Mouse (Mus musculus) c-Kit-positive CD71-negative TER-119-negative erythroid progenitor cells, embryonic 14.5 days (primary cell): ENCODE measurements around the gene Ndfip2.
A peak's percentile ranks its signal among the peaks of the same experiment; 100 is the strongest.

Experiments used
- DNase-seq: peaks from one replicate; pipeline ENCODE4 v3.0.0-alpha.2; 2013; ENCODE audit warnings: low read depth

Gene Ndfip2

DNA sequence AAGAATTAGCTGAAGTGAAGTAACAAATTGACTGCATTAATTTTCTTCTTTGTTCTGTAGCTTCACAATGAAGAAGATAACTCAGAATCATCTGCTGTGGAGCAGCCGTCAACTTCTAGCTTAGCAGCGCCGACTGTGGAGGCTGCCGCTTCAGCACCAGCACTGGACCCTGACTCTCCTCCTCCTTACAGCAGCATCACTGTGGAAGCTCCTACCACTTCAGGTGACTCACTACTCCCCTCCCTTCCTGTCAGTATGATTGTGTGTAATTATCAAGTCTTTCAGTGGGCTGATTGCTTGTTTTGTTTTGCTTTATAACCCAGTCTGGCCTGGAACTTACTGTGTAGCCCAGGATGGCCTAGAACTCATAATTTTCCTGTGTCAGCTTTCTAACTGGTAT lies 29.2 kb downstream of the Ndfip2 start:
- no peak for DNase-seq

DNA sequence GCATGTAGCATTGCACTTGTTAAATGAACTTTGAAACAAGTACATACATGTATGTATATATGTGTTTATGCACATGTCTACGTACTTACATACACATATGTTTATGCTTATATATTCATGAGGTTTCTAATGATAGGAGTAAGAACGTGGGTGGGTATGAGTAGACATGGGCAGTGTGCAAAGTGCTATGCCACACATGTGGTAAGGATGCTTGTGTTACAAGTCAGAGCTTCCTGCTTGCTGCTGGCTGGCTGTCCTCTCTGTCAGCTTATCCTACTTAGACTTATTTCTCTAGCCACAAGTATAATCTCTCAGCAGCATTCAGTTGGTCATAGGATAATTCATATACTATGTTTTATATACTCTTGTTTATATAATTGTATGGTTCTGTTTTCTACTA lies 29.6 kb downstream of the Ndfip2 start:
- DNase-seq, result no peak

DNA sequence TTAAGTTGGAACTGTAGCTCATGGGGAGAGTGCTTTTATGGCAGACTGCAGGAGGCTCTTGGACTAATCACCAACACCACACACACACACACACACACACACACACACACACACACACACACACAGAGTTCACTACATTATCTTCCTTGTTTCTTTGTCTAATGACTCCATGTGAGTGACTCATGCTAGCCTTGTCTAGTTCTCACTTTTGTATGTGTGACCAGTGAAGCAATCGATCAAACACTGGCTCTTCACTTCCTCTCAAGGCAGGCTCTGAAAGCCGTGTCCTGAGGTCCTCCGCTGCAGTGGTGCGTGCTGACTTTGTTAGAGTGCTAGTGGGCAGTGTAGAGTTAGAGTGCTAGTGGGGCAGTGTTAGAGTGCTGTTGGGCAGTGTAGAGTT lies 30.2 kb downstream of the Ndfip2 start:
- DNase-seq, result no peak

DNA sequence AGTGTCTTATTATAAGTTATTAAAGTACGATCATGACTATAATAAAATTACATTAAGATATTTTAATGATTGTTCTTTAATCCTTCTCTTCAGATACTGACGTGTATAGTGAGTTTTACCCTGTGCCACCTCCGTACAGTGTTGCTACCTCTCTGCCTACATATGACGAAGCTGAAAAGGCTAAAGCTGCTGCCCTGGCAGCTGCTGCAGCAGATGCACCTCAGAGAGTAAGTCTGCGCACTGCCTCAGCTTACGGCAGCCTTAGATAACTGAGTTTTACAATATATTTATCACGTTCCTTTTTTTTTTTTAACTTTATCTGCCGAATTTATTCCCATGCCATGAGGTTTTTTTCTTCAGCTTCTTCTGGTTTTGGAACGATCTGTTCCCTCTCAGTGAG lies 33.8 kb downstream of the Ndfip2 start:
- no peak for DNase-seq

DNA sequence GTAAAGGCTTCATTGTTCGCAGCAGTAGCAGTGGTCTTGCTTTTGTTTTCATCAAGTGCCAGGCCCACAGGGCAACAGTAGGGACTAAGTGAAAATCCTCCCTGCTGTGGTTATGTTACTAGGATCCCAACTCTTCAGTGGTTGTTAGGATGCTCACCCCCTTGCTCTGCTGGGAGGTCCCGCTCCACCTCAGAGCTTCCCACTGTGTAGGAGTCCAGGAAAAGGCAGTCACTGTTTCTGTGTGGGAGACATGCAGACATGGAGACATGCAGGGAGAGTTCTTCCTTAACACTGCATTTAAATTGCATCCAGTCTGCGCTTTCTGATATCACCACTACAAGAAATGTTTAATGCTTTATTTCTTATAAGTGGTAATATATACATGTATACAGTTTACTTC lies 35.4 kb downstream of the Ndfip2 start:
- no peak for DNase-seq

DNA sequence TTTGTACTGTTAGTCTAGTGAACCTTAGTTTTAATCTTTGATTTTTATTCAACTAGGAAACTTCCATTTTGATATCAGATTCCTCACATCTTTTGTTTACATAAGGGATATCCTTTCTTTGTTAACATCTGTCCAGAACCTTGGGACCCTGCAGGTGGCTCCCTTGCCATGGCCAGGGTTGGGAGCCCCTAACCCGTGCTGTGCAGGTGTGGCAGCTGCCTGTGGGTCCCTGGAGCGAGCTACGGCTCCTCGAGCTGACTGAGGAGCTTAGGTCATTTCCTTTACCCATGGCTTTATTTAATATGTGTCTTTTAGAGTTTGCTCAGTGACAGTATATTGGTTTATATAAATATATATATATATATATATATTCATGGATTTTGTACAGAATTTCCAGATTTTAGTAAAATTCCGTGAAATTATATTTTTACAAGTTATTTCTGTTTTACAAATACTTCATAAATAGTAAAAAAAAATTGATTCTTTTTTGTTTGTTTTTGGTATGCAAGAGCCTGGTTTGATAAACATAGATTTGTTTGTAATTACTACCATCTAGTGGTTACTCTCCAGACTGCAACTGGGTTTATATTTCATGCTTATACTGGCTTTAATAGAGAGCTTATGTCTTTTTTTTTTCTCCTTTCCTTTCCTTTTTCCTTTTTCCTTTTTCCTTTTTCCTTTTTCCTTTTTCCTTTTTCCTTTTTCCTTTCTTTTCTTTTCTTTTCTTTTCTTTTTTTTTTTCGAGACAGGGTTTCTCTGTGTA lies 37.6 kb downstream of the Ndfip2 start:
- peak; percentile 70 for DNase-seq

DNA sequence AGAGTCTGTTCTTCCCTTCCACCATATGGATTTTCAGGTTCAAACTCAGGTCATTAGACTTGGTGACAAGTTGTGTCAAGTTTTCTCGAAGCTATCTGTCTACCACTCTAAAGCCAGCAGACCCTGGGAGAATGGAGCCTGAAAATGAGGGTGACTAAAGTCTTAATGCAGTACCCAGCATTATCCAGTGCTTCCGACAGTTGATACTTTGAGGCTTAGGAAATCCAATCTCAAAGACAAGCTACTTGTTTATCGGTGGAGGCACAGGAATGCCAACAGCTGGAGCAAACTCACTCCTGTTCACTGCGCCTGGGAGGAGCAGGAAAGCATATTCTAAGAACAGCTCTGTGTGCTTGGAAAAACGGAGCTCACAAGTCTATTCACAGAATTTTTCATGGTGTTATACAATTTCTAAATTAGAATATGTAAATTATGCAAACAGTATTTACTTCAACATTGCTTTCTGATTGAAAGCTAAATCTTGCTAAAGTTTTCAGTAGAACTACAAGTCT lies 41.4 kb downstream of the Ndfip2 start:
- DNase-seq, result no peak

DNA sequence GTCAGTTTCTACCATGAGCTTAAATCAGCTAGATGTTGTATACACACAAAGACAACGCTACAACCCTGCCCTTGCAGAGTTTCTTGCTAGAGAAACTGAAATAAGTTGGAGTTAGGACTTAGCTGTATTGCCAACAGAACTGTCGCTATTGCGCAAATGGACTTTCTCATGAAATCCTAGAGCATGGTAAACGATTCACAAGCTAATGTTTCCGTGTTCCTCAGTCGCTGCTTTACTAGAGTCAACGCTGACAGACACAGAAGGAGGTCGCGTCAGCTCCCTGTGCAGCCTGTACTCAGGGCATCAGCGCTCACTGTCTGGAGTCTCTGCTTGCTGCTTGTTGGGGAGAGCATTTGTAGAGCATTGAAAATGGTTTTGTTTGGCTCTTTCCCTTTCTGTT lies 42.2 kb downstream of the Ndfip2 start:
- no peak for DNase-seq

DNA sequence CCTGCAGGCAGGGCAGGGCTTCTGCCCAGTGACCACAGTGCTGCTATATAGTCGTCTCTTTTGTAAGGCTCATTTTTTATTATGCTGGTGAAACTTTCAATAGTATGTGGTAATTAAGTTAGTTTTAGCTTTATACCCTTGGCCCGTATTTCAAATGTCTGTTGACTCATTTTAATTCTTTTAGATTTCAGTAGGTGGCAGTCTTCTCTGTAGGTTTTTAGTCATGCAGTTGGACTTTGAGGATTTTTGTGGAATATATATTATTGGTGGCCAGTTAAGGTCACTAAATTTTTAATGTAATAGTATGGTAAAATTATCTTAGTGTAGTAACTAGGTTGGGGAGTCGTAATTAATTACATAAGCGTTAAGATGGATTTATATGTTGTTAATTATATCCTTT lies 44.3 kb downstream of the Ndfip2 start:
- DNase-seq, result no peak

DNA sequence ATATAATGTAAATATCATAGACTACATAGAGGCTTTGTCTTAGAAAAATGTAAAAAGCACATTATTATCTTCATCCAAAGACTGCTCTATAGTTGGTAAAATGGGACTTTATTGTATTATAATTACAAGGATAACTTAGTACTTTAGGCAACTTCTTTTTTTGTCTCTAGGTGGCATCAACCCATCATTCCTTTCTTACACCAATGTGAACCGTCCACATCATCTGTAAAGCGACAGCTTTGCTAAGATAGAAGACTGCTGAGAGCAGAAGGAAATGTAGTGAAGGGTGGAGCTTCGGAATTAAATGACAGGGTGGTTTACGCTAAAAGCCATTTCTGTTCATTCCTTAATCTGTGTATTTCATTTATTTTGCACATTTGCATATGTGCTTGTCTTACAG lies 49.3 kb downstream of the Ndfip2 start:
- DNase-seq, result no peak

DNA sequence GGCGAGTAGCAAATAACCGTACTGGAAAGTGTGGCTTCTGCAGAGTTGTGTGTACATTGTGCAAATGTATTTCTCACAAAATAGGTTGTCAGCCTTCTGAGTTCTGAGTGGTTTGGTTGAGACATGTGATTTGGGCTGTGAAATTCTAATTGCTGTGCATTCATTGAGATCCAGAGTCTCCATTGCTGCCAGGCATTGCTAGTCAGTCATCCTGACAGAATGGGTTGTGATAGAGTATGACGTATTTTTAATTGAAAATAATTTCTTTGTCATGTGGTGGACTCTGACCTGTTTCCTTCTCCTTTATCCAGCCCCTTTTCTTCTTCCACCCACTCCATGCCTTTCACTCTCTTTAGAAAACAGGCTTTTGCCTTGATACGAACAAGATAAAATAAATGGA lies 54.0 kb downstream of the Ndfip2 start:
- no peak for DNase-seq

DNA sequence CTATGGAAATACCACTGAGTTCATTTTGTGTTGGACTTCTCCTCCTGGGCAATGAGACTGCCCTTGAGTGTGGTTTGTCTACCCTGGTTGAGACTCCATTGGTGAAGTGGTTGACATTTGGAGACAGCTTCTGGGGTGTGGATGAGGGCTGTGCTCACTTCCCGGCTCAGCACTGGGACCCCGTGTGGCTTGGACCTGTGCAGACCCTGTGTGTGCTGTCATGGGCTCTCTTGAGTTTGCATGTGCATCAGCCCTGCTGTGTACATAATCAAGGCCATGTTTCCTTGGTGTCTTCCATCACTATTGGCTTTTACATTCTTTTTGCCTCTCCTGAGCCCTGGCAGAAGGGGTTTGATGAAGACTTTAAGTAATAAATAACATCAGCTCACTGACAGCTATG lies 54.6 kb downstream of the Ndfip2 start:
- DNase-seq, result no peak

DNA sequence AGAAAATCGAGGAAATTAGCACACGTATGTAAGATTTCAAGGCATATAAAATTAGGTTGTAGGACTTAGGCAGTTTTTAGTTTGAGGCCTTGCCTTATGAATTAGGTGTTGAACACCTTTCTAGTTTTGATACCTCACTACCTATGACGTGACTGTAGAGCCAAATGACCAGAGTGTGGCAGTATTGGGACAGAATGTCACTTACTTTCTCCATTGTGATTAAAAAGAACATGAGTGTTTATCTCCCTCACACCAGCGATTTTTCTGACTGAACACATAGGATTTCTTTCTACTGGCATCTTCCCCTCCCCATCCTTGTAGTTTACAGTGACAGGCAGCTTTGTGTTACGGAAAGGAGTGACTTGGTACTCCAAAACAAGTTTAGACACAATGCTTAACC lies 55.5 kb downstream of the Ndfip2 start:
- DNase-seq, result no peak

DNA sequence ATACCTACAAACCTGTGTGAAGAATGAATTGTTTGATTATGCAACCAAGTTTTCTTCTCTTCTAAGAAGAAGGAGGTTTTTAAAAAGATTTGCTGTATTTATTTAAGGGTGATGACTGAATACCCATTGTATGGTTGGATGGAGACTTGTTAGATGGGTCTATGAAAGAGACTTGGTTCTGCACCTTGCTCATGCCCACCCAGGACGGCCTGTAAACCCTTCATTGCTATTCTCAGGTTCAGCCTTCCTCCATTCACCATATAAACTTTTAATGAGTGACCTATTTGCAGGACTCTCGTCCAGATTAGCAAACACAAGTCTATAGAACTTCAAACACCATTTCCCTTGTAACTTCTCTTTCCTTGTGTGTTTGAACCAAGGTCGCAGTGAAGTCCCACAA lies 63.3 kb downstream of the Ndfip2 start:
- no peak for DNase-seq

DNA sequence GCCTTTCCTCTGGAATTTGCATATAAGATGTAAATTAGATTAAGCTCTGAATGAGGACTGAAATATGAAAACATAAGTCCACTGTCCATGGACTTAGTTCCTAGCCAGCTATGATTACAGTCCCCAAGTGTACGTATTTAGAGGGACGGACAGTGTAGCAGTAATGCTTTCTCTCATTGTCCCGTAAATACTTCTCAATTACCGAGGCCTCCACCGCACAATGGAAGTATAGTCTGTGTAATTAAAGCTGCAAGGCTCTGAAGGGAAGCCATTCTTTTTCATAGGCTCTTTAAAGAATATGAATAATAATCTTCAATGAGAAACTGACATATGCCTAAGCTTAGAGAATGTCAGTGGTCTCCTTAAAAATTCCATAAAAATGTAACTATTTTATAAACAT lies 64.5 kb downstream of the Ndfip2 start:
- DNase-seq, result no peak

DNA sequence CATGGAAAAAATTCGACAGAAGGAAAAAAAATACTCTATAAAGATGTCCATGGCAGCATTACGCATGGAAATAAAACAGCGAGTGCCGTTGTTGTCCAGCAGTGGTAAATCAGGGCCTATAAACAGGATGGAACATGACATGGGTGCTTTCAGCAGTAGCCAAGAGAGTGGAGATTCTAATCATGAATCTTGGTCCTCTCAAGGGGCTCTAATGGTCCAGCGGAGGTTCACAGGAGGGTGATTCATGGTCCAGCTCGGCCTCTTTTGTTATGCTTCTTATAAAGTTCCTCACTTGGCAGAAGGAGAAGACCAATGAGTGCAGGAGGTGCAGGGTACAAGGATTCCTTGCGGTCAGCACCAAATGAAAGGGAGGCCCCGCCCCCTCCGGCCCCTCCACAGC lies 65.1 kb downstream of the Ndfip2 start:
- DNase-seq, result no peak

DNA sequence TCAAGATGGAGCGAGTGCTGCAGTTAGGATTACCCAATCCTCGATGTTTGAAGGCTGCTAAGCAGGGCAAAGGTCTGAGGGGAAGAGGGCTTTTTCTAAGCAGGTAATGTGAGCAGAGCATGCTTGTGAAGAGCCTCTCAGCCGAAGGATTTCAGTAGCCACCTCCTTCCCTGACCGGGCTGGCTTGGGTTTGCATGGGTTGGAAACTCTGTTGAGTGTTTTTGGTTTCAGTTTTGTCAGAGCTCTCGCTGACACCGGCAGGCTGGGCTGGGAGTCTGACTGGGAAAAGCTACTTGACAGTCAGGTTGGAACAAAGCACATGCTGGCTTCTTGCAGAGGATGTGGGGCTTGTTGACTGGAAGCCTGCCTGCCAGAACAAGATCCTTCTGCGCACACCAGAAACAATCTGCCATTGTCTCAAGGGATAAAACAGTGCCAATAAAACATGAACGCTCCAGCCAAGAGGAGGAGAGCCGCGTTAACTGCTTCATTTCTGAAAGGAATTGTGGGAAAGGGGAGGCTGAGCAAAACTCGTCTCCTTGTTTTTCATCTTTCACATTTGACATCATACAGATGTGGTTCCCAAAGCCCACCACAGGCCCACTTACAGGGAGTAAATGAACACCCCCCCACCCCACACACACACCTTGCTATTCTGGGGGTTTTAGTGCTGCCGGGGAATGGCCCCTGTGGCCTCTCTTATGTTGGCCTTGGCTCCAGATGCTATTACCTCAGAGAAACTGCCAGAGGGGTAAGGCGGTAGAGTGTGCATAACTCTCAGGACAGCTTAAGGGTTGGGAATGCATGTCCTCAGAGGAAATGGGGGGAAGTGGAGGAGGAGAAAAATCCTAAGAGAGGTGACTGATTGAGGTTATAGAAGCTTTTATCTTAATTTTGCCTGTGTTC lies 70.3 kb downstream of the Ndfip2 start:
- DNase-seq, result no peak

DNA sequence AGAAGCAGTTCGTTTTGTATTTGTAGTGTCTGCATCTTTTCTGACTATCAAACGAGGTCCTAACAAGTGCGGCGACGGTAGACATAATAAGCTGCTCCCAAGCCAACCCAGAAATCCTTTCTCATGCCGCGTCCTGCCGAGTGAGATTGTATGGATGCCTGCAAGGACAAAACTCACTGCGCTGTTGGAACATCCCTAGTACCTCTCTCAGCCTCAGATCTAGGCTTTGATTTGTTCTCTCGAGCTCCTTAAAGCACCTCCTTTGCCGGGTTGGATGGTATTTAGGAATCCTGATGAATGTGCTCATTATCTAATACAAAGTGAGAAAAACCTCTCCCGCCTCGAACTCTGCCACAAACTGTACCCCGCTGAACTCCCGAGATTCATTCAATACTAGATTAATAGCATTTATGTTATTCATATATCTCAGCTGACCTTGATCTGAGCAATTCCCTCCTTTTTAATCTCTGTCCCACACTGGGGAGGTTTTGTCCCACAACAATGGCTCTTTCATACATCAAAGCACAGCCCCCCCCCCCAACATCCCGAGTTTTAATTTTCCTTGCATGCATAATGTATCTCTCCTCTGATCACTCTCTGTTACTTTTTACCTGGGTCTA lies 75.2 kb downstream of the Ndfip2 start:
- no peak for DNase-seq

DNA sequence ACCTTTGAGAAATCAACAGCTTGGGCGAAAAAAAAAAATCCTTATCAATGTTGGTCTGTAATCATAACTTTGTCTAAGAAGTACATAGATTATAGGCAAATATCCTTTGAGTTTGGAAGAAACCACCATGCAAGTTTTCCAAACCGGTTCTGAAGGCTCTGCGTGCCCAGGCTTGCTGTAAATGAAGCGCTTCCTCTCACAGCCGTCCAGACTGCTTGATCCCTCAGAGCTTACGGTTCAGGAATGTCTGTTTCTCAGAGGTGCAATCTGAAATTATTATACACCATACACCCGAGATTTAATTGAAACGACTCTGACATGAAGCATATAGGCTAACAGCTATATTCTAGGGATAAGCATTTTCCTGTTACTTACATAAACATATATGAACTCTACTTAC lies 83.4 kb downstream of the Ndfip2 start:
- DNase-seq, result no peak

DNA sequence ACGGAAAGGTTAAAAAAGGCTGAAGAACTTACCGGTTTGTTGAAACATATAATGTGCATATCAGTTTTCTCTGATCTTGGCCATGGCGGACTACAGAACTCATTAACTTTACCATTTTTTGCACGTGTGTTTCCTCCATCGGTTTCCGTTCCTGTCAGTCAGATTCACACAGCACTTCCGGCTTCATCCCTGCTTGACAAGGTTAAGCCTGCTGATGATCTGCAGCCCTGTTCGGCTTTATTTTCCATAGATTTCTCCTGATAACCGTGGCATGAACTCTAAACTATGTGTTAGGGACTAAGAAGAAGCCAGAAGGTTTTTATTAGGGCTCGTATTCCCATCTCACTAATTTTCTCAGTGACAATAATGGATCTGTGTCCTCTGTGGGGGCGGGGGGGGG lies 95.7 kb downstream of the Ndfip2 start:
- DNase-seq, result no peak
